ENCODE assay signal across 10 mouse cellular contexts in the genomic region with DNA sequence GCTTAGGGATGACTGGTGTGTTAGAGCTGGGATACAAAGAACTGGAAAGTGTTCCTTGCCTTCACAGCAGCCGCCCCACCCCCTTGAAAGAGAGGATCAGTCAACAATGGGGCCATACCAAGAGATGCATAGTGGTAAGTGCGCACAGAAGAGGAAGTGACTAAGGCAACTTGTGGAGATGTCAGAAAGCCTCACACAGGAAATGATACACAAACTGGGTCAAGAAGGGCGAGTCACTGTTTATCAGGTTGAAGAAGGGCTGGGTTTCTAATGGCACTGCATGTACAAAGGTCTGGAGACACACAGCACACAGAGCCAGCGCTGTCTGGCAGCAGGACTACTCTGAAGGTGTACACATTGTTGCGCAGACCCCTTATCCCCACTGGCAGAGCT. TPM values are rescaled to one million over a fixed set of nuclear protein-coding genes. Genes with fewer than 3 reads are reported as not detected.
A peak's percentile ranks its signal among the peaks of the same experiment; 100 is the strongest.
DNase-seq lines count a peak whose midpoint lies in the region; ATAC-seq and TF ChIP-seq lines count a peak whose summit lies in the region.
"Had no signal": no experiment of that assay in that cellular context is flagged by ENCODE, and none has a peak within 500 bp of the region (broad histone marks: within the 10 kb centered on the region; RNA-seq: fewer than 3 reads in every experiment).

No protein-coding gene starts in this region.

- no peak overlapping the region for H3K4me2 ChIP-seq in midbrain, embryonic 15.5 days
- no peak overlapping the region for H3K4me2 ChIP-seq in midbrain, postnatal 0 days (ENCODE audit: low read depth, low read length, poor library complexity, severe bottlenecking)
- H3K4me2 ChIP-seq in forebrain, embryonic 13.5 days: no peak overlapping the region

- 79% methylated on average over 5 of the region's 5 CpGs for WGBS in midbrain, embryonic 15.5 days
- WGBS in midbrain, postnatal 0 days: 83% methylated on average over 5 of the region's 5 CpGs
- WGBS in forebrain, embryonic 13.5 days: 79% methylated on average over 5 of the region's 5 CpGs

- TF ChIP-seq CTCF in midbrain, postnatal 0 days (IDR thresholded peaks at IDR 0.05): no peak

- H3K4me1 ChIP-seq in midbrain, embryonic 15.5 days: no peaks in the 10 kb centered on the region
- no peaks in the 10 kb centered on the region for H3K4me1 ChIP-seq in midbrain, postnatal 0 days (ENCODE audit: insufficient read depth, low read length)
- no peaks in the 10 kb centered on the region for H3K4me1 ChIP-seq in forebrain, embryonic 13.5 days

- no peaks in the 10 kb centered on the region for H3K36me3 ChIP-seq in midbrain, embryonic 15.5 days (replicated peaks)
- H3K36me3 ChIP-seq in midbrain, postnatal 0 days (ENCODE audit: insufficient read depth, low read length): no peaks in the 10 kb centered on the region
- no peaks in the 10 kb centered on the region for H3K36me3 ChIP-seq in forebrain, embryonic 13.5 days (ENCODE audit: poor library complexity, severe bottlenecking)

- no peak for DNase-seq in midbrain, postnatal 0 days (ENCODE audit: low spot score)
- peak; percentile 57 to 62 for DNase-seq in lung, postnatal 4 days
- peak; percentile 70 for DNase-seq in thymus, postnatal 25 days
- DNase-seq in kidney, postnatal 14 days: no peak
- DNase-seq in layer of hippocampus, postnatal 36 days: no peak
- DNase-seq: cerebellum, adult 18-20 months had no signal

- ATAC-seq in midbrain, embryonic 15.5 days (replicated peaks): 0 out of 2 replicates have a peak, but pooled peaks have one; percentile 24
- no peak for ATAC-seq in midbrain, postnatal 0 days (ENCODE audit: low FRiP score)
- peak; percentile 86 for ATAC-seq in hematopoietic stem cell, adult 5-6 weeks (replicated peaks in 1 of 2; ENCODE audit: insufficient read depth in 1 of 2, low FRiP score in 2 of 2, low TSS enrichment in 1 of 2, low read depth in 1 of 2, poor library complexity in 2 of 2, severe bottlenecking in 2 of 2)
- ATAC-seq in forebrain, embryonic 13.5 days: no peak

- no peak overlapping the region for H3K9ac ChIP-seq in midbrain, embryonic 15.5 days
- no peak overlapping the region for H3K9ac ChIP-seq in midbrain, postnatal 0 days (replicated peaks; ENCODE audit: low read length, poor library complexity, severe bottlenecking)
- no peak overlapping the region for H3K9ac ChIP-seq in forebrain, embryonic 13.5 days

- H3K27me3 ChIP-seq in midbrain, embryonic 15.5 days (replicated peaks): no peaks in the 10 kb centered on the region
- no peaks in the 10 kb centered on the region for H3K27me3 ChIP-seq in midbrain, postnatal 0 days (ENCODE audit: insufficient read depth, low read length)
- no peaks in the 10 kb centered on the region for H3K27me3 ChIP-seq in forebrain, embryonic 13.5 days

- H3K4me3 ChIP-seq in midbrain, embryonic 15.5 days: no peak overlapping the region
- H3K4me3 ChIP-seq in midbrain, postnatal 0 days (ENCODE audit: low read depth, low read length): no peak overlapping the region
- H3K4me3 ChIP-seq in forebrain, embryonic 13.5 days: no peak overlapping the region

- H3K9me3 ChIP-seq in midbrain, embryonic 15.5 days: no peaks in the 10 kb centered on the region
- no peaks in the 10 kb centered on the region for H3K9me3 ChIP-seq in midbrain, postnatal 0 days (ENCODE audit: low read length)
- no peaks in the 10 kb centered on the region for H3K9me3 ChIP-seq in forebrain, embryonic 13.5 days (replicated peaks)

- no peak overlapping the region for H3K27ac ChIP-seq in midbrain, embryonic 15.5 days
- no peak overlapping the region for H3K27ac ChIP-seq in midbrain, postnatal 0 days (ENCODE audit: low read depth, low read length)
- no peak overlapping the region for H3K27ac ChIP-seq in forebrain, embryonic 13.5 days

RNA-seq across cellular contexts. Expression of a gene that starts 45.0 kb away (rescaled TPM):
- polyA plus RNA-seq in midbrain, embryonic 15.5 days (2015; fragmentation: Nextera tagmentation; extraction: Ambion mirVana): not detected in 2 replicates
- total RNA-seq in midbrain, postnatal 0 days (2014; rRNA removed): not detected in 2 replicates
- polyA plus RNA-seq in midbrain, postnatal 0 days (2015; fragmentation: Nextera tagmentation; extraction: Ambion mirVana): not detected in 2 replicates
- total RNA-seq in hematopoietic stem cell, adult 5-6 weeks (2017): not detected in 2 replicates
- total RNA-seq in layer of hippocampus, postnatal 36 days (2021): not detected
- not detected in 2 replicates for polyA plus RNA-seq in forebrain, embryonic 13.5 days (2015; fragmentation: Nextera tagmentation; extraction: Ambion mirVana)
- polyA plus RNA-seq: gonadal fat pad, adult 2 months had no signal

Comparison
In these comparisons a context has a peak if more than half of its experiments do, and no peak if none do; other contexts are left out.
1. ATAC-seq: peak in midbrain, embryonic 15.5 days (single experiment) and hematopoietic stem cell, adult 5-6 weeks (2 of 2); none in midbrain, postnatal 0 days (single experiment) and forebrain, embryonic 13.5 days (single experiment).
2. DNase-seq: peak in lung, postnatal 4 days (2 of 2) and thymus, postnatal 25 days (single experiment); none in midbrain, postnatal 0 days (single experiment), kidney, postnatal 14 days (single experiment) and layer of hippocampus, postnatal 36 days (0 of 2).